Mouse (Mus musculus): ENCODE data around the gene Gm15557.
"Not testable (repeated sequence)": the region's sequence is repeated elsewhere in the genome, so short reads cannot be mapped to it uniquely, and the experiment has no call there.

Gm15557 gene

DNA sequence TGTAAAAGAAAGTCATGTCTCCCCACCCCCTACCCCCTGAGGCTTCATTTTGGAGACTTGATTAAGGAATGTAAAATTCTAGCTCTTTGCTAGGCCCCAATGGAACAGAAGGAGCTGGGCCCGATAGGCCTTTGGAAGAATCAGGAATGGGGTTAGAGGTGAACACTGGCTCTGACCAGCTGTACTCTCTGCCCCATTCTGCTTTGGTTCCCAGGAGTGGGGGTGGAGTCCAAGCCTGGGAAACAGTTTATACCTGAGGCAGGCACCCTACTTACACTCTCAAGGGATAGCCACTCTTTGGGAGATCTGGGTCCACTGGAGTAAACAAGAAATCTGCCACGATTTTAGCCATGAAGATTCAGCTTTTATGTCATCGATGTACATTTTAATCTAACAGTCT, at the start of gene Gm15557:
Gene Gm15557 (plus strand): TSS at position 48 of the 400 bp plus-strand sequence.
- no peak for DNase-seq (ENCODE audit: low read depth, low spot score)

- no peak for DNase-seq (ENCODE audit: low read depth, low spot score)
Measured at GRCm38 (mm10) chr2:155894307-155895045, 46.1 kb upstream of the Gm15557 start.

DNA sequence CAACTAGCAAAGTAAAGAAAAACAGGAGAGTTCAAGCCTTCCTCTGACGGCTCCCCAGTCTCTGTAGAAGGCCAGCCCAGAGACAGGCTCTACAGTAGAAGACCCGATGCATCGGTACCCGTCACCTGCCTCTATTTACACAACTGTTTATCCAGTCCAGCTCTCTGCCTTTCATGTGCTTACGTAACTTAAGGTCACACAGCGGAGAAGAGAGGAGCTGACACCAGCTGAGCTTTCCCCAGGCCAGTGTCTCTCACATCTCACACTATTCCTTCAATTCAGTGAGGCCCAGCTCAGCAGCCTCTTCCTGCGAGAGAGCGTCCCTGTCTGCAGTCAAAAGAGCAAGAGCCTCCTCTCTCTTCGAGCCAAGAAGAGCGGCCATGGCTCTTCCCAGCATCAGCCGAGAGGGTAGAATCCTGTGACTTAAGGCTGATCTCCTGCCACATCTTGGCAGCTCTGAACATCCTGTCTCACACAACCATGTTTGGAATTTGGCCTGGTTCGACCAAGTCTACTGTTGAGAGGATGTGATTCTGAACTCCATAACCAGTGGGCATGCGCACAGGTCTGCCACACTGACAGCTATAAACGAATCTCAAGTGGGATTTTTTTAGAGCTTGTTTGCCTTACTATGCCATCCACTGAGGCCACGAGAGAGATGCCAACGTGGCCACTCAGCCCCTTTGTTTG, 45.3 kb upstream of the Gm15557 start:
- no peak for DNase-seq (ENCODE audit: low read depth, low spot score)

GRCm38 (mm10) chr2:155902989-155903631, 37.4 kb upstream of the Gm15557 start:
- DNase-seq (ENCODE audit: low read depth, low spot score): no peak

- no peak for DNase-seq (ENCODE audit: low read depth, low spot score)
Measured at GRCm38 (mm10) chr2:155903632-155904008, 36.9 kb upstream of the Gm15557 start.

DNA sequence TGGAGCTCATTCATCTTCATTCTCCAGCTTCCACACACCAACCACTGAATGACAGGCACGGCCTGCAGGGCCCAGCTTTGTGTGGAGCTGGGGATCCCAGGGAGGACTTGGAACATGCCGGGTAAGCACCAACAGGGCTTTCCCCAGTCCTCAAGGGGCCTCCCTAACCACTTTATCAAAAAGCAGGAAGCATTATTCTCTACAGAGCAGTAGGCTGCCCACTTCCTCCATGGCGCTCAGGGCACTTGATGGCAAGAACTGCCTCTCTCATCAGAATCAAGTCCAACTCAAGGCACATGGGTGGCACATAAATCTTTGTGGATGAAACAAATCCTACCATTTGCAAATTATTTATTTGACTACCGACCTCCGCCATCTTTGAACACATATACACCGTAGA, 25.8 kb upstream of the Gm15557 start:
- DNase-seq (ENCODE audit: low read depth, low spot score): no peak

- no peak for DNase-seq (ENCODE audit: low read depth, low spot score)
Measured at GRCm38 (mm10) chr2:155923143-155923542, 17.4 kb upstream of the Gm15557 start.

DNA sequence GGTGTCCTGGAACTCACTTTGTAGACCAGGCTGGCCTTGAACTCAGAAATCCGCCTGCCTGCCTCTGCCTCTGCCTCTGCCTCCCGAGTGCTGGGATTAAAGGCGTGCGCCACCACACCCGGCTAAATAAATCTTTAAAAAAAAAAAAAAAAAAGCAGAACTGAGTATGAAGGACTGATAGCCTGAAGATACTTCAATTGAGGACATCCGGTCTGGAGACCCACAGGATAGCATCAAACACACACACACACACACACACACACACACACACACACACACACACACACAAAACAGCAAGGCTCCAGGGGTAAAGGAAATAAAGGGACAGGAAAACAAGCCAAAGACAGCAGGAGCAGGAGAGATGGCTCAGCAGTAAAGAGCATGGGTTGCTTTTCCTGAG, 15.3 kb upstream of the Gm15557 start:
- not testable (repeated sequence) for DNase-seq (ENCODE audit: low read depth, low spot score)

- no peak for DNase-seq (ENCODE audit: low read depth, low spot score)
Measured at GRCm38 (mm10) chr2:155928711-155929345, 11.7 kb upstream of the Gm15557 start.

DNA sequence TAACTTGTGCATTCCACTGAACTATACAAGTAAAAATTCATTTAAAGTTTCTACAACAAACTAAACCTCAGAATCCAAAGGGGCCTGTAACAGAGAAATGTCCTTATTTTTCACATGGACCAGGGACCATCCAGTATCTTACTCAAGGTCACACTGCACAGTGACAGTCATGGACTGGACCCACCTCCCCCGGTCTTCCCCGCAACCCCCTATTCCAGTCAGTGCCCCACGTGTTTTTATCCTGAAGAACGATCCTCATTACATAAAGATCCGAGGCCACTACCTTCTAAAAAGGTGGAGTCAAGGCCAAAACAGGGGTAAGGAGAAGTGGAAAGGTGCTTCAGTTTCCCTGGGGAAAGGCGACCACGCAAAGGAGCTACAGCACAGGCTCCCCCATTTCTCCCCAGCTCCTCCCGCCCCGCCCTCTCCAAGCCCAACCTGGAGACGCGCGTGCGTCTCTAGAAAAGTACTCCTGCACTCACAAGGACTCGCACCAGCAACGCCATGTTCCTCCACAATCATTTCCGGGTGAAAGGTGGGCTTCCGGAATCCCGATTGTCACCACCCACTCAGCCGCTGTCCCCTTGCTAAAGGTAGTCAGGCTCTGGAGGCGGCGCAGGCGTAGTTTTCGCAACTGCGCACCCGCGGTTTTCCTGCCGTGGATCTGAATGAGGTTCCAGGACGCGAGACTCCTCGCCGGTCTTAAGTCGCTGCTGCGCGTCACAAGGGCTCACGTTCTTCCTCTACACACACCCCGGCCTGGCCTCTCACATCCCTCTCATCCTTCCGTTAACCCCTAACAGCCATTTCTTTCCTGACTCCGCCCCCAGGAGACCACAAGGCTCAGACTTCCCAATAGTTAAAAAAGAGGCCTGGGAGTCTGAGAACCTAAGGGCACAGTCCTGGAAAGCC, 10.7 kb upstream of the Gm15557 start, which contains the start of gene Uqcc1:
Gene Uqcc1 (minus strand): TSS at position 780 of the 912 bp plus-strand sequence.
- DNase-seq (ENCODE audit: low read depth, low spot score): peak; percentile 84

DNA sequence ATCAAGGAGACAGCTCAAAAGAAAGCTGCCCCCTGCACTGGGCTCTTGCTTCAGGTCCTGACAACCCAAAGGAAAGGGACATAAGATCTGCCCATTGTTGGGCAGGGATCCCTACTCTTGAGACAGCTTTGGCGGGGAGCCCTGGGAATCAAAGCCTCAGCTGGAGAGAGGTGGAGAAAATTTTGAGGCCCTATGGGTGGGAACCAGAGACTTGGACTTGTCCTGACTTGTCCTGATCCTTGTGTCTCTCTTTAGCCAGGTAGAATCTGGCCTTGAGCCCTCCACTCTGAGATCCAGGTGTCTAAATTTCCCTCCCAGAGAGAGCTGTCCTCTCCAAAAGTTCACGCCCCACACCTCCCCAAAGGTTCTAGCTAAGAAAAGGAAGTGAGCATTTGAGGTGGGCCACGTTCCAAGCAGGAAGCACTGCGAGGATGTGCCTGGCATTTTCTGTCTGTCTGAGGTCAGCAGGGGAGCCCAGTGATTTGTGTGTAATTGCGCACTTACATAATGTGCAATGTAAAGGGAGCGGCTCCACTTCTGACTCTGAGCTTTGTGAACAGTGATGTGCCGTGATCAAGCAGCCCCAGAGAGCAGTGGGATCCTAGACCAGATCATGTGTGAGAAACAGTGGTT, 515 bp upstream of the Gm15557 start:
- DNase-seq (ENCODE audit: low read depth, low spot score): no peak

GRCm38 (mm10) chr2:155941697-155942442, 1.3 kb downstream of the Gm15557 start:
- no peak for DNase-seq (ENCODE audit: low read depth, low spot score)

DNA sequence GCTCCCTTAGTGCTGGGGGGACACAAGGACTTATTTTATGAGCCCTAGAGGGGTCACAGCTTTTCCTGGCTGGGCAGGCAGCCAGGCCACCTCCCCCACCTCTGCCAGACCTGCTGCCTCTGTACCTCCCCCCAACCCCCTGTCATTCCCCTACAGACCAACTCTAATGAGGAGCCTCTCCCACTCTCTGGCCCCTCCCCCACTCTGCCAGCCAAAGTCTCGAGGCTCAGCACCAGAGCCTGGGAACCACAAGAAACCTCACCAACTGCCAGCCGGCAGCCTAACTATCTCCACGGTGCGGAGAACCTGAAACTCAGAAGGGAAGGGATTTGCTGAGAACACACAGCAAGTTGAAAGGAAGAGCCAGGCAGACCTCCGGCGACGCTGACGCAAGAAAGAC, 2.9 kb downstream of the Gm15557 start:
- DNase-seq (ENCODE audit: low read depth, low spot score): no peak

DNA sequence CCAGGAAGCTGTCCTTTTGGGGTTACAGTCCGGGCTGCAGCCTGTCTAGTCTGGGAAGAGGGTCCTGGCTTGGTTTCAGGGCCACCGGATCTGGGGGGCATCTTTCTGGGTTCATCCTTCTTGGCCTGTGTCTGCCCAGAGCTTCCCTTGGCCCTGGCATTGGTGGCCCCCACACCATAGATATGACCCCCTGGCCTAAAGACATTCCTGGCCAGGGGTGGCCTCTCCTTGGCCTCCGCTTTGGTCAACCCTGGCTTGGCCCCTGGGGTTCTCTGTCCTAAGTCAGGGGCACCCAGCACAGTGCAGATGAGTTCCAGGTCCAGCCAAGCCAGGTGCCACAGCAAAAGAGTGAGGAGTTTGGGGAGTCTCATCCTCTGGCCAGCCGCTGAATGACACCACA, 4.2 kb downstream of the Gm15557 start:
- no peak for DNase-seq (ENCODE audit: low read depth, low spot score)

DNA sequence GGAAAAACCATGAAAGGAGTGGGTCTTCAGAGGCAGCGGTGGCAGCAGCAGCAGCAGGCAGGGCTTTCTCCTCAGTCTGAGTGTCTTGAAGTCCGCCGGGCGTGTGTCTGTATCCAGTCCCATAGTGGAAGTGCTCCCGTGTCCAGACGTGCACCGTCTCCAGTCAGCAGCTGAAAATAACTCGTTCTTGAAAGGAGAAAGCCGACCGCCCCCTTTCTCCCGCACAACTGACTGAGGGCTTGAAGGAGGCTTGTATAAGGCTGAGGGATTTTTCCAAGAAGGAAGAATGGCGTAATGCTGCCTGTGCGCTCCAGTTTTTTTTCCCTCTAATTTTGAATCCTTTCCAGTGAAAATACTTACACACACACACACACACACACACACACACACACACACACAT, 4.6 kb downstream of the Gm15557 start, which contains the start of gene Gdf5:
Gene Gdf5 (minus strand): TSS at position 244 of the 400 bp plus-strand sequence.
- DNase-seq (ENCODE audit: low read depth, low spot score): no peak

- no peak for DNase-seq (ENCODE audit: low read depth, low spot score)
Measured at GRCm38 (mm10) chr2:155945580-155945979, 5.1 kb downstream of the Gm15557 start.

GRCm38 (mm10) chr2:155946069-155946468, 5.5 kb downstream of the Gm15557 start:
- no peak for DNase-seq (ENCODE audit: low read depth, low spot score)

GRCm38 (mm10) chr2:155946499-155946898, 6.0 kb downstream of the Gm15557 start:
- no peak for DNase-seq (ENCODE audit: low read depth, low spot score)

DNA sequence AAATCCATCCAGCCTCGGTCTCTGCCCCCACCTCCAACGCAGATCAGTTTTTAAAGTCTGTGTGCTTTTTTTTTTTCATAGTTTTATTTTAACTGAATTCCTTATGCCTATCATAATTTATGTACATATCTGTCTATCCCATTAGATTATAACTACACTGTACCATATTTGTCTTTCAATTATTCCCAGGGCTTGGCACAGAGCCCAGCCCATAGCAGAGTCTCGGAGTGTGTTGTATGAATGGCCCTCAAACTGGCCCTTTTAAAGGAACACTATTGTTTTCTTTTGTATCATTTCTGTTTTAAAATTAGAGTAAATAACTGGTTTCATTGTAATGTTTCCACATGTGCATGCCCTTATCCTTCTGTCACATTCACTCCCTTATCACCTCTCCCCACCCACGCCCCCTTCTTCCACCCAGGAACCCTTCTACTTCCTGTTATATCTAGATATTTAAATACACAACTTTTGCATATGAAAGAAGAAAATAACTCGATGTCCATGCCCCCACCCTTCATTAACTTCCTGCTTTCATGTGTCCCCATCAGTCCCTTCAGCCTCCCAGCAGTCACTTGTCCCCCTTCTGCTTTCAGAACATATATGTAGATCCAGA, 7.0 kb downstream of the Gm15557 start:
- DNase-seq (ENCODE audit: low read depth, low spot score): no peak

All from WW6 (cell line).